Mouse (Mus musculus): Measurements from ENCODE around the gene Ric3.

GRCm38 (mm10) chr7:109032054-109032453 is 51.1 kb downstream of the Ric3 start:
- no peak for TF ChIP-seq CTCF (IDR thresholded peaks at IDR 0.05; ENCODE audit: insufficient read depth, low read length)
- TF ChIP-seq POLR2A (IDR thresholded peaks at IDR 0.05; ENCODE audit: borderline replicate concordance, extremely low read depth, low read depth, low read length), result no peak

Data from lung, adult 2 months (tissue).